Mouse (Mus musculus): ENCODE results near the gene Unc5c. TPM values are rescaled to one million over a fixed set of nuclear protein-coding genes. Genes with fewer than 3 reads are reported as not detected.

Gene Unc5c
- polyA plus RNA-seq, 1 experiment from 2014 or later = not detected

DNA sequence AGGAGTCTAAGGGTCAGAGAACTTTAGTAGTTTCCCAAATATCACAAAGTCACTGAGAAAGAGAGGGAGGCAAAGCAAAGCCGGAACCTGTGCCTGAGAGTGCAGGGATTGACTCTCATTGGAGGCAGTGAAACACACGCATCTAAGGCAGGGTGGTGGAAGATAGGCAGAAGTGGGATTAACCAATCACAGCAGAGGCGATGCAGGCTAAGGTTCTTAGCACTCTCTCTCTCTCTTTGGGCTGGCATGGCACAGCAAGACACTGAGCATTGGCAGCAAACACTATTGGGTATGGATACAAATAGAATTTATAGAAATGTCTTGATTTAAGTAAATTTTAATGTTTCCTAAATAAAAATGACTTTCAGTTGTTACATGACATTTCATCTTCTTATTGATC, 406.8 kb downstream of the Unc5c start:
- H3K4me3 ChIP-seq (ENCODE audit: low read depth, low read length) = no peak overlapping the region
- H3K4me2 ChIP-seq (ENCODE audit: low read depth, low read length) = no peak overlapping the region
- no peaks in the 10 kb centered on the region for H3K4me1 ChIP-seq (ENCODE audit: insufficient read depth)
- H3K27me3 ChIP-seq (ENCODE audit: insufficient read depth, low read length) = no peaks in the 10 kb centered on the region
- no peak overlapping the region for H3K9ac ChIP-seq (replicated peaks)
- TF ChIP-seq EP300 (IDR thresholded peaks at IDR 0.05; ENCODE audit: low read depth) (no peak), CTCF (IDR thresholded peaks at IDR 0.05; ENCODE audit: low read depth) (no peak)
- no peaks in the 10 kb centered on the region for H3K36me3 ChIP-seq (replicated peaks; ENCODE audit: insufficient read depth, low read length)
- 61% methylated on average over 3 of the region's 3 CpGs for WGBS (ENCODE audit: insufficient replicate concordance)
- H3K9me3 ChIP-seq (ENCODE audit: low read length) = no peaks in the 10 kb centered on the region
- no peak for ATAC-seq
- H3K27ac ChIP-seq (ENCODE audit: low read depth) = no peak overlapping the region
- no peak for DNase-seq

GRCm38 (mm10) chr3:141872337-141873042, 407.5 kb downstream of the Unc5c start:
- TF ChIP-seq CTCF (IDR thresholded peaks at IDR 0.05; ENCODE audit: low read depth) (no peak), EP300 (IDR thresholded peaks at IDR 0.05; ENCODE audit: low read depth) (no peak)
- H3K4me2 ChIP-seq (ENCODE audit: low read depth, low read length) = no peak overlapping the region
- H3K9ac ChIP-seq (replicated peaks) = no peak overlapping the region
- H3K4me3 ChIP-seq (ENCODE audit: low read depth, low read length) = no peak overlapping the region
- 80% methylated on average over 10 of the region's 10 CpGs for WGBS (ENCODE audit: insufficient replicate concordance)
- no peaks in the 10 kb centered on the region for H3K4me1 ChIP-seq (ENCODE audit: insufficient read depth)
- no peaks in the 10 kb centered on the region for H3K27me3 ChIP-seq (ENCODE audit: insufficient read depth, low read length)
- DNase-seq (no peak), ATAC-seq (no peak)
- H3K36me3 ChIP-seq (replicated peaks; ENCODE audit: insufficient read depth, low read length) = no peaks in the 10 kb centered on the region
- H3K27ac ChIP-seq (ENCODE audit: low read depth) = no peak overlapping the region
- no peaks in the 10 kb centered on the region for H3K9me3 ChIP-seq (ENCODE audit: low read length)

DNA sequence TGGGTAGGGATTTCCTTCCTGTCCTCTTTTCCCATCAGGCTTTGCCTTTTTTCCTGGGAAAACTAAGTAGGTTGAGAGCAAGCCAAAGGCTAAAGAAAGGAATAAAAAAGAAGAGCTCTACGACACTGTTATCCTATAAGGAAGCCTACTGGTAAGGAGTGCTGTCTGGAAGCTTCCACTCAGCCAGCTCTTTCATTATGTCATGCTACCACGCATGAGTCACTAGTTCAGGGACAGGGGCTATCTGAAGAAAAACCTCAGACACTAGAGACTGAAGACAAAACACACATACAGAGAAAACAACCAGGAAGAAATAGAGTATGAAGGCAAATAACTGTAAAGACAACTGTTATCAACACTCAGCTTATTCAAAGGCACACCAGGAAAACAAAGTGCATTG, 417.5 kb downstream of the Unc5c start:
- WGBS (ENCODE audit: insufficient replicate concordance) = 63% methylated on average over 2 of the region's 2 CpGs
- Histone ChIP-seq H3K4me1 (ENCODE audit: insufficient read depth) (no peaks in the 10 kb centered on the region), H3K36me3 (replicated peaks; ENCODE audit: insufficient read depth, low read length) (no peaks in the 10 kb centered on the region), H3K9me3 (ENCODE audit: low read length) (no peaks in the 10 kb centered on the region), H3K9ac (replicated peaks) (no peak overlapping the region), H3K27ac (ENCODE audit: low read depth) (no peak overlapping the region), H3K27me3 (ENCODE audit: insufficient read depth, low read length) (no peaks in the 10 kb centered on the region), H3K4me2 (ENCODE audit: low read depth, low read length) (no peak overlapping the region), H3K4me3 (ENCODE audit: low read depth, low read length) (no peak overlapping the region)
- no peak for ATAC-seq
- TF ChIP-seq CTCF (IDR thresholded peaks at IDR 0.05; ENCODE audit: low read depth) (no peak), EP300 (IDR thresholded peaks at IDR 0.05; ENCODE audit: low read depth) (no peak)
- DNase-seq = no peak

DNA sequence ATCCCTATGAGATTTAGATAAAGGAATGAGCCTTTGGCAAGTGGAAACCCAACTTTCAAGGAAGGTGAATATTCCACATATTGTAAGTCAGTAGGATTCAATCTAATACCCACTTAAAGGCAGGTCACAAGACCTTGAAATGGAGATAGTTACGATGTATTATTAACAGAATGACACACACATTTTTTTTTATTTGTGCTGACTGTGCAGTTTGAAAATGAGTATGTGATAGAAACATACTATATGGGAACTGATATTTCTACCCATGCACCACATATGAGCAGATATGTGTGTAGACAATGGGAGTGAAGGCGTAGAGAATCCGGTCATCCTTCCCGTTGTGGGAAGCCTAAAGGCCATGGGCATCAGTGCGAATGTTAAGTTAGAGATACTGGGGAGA, 419.2 kb downstream of the Unc5c start:
- no peak for TF ChIP-seq CTCF (IDR thresholded peaks at IDR 0.05; ENCODE audit: low read depth)
- no peak for TF ChIP-seq EP300 (IDR thresholded peaks at IDR 0.05; ENCODE audit: low read depth)
- Histone ChIP-seq H3K4me3 (ENCODE audit: low read depth, low read length) (no peak overlapping the region), H3K27ac (ENCODE audit: low read depth) (no peak overlapping the region), H3K9ac (replicated peaks) (no peak overlapping the region), H3K36me3 (replicated peaks; ENCODE audit: insufficient read depth, low read length) (no peaks in the 10 kb centered on the region), H3K9me3 (ENCODE audit: low read length) (no peaks in the 10 kb centered on the region), H3K4me2 (ENCODE audit: low read depth, low read length) (no peak overlapping the region), H3K27me3 (ENCODE audit: insufficient read depth, low read length) (no peaks in the 10 kb centered on the region), H3K4me1 (ENCODE audit: insufficient read depth) (no peaks in the 10 kb centered on the region)
- WGBS (ENCODE audit: insufficient replicate concordance) = 89% methylated on average over 5 of the region's 5 CpGs
- DNase-seq = no peak
- ATAC-seq = no peak
